Comparison of ENCODE assay signal across 22 mouse cellular contexts in genomic region chr17:31772201-31772820, GRCm38 (mm10).
DNase-seq lines count a peak whose midpoint lies in the region; ATAC-seq lines count a peak whose summit lies in the region.
"Had no signal": no experiment of that assay in that cellular context is flagged by ENCODE, and none has a peak within 500 bp of the region (broad histone marks: within the 10 kb centered on the region; RNA-seq: fewer than 3 reads in every experiment).

No protein-coding gene starts in this region.

- H3K4me1 ChIP-seq in lung, embryonic 15.5 days: peaks cover 38% of the 10 kb centered on the region
- H3K4me1 ChIP-seq: liver, embryonic 15.5 days had no signal

- peak overlapping the region; percentile 63 for H3K27ac ChIP-seq in lung, embryonic 15.5 days
- H3K27ac ChIP-seq: heart, embryonic 15.5 days; hindbrain, embryonic 14.5 days; intestine, embryonic 15.5 days; liver, embryonic 15.5 days had no signal

- H3K4me3 ChIP-seq in lung, embryonic 15.5 days: no peak overlapping the region
- H3K4me3 ChIP-seq: heart, embryonic 15.5 days; intestine, embryonic 15.5 days; liver, embryonic 15.5 days had no signal

- no peak for ATAC-seq in lung, embryonic 15.5 days (ENCODE audit: borderline replicate concordance, extremely low read depth, low FRiP score, low TSS enrichment)
- ATAC-seq: intestine, embryonic 15.5 days had no signal

- WGBS in lung, embryonic 15.5 days: 54% methylated on average over 9 of the region's 9 CpGs

- H3K4me2 ChIP-seq in lung, embryonic 15.5 days: no peak overlapping the region
- H3K4me2 ChIP-seq: heart, embryonic 15.5 days; hindbrain, embryonic 14.5 days; intestine, embryonic 15.5 days; liver, embryonic 15.5 days; midbrain, embryonic 11.5 days had no signal

- intact Hi-C loops in left cerebral cortex, postnatal 36 days (cut with DNase I): no loop called here

- no peak overlapping the region for H3K9ac ChIP-seq in lung, embryonic 15.5 days
- H3K9ac ChIP-seq: heart, embryonic 15.5 days; hindbrain, embryonic 14.5 days; intestine, embryonic 15.5 days; liver, embryonic 15.5 days had no signal

- peak; percentile 36 for DNase-seq in embryo, embryonic 10 days (ENCODE audit: low spot score)
- DNase-seq in embryo, embryonic 9.5 days (ENCODE audit: extremely low spot score): no peak
- DNase-seq in lung, adult 18-20 months: no peak
- peak; percentile 44 for DNase-seq in CD4-positive, CD25-positive, alpha-beta regulatory T cell, adult 2 months (ENCODE audit: low read depth, low spot score)
- DNase-seq in induced T-regulatory cell, adult 2 months (ENCODE audit: low read depth): peak; percentile 34
- no peak for DNase-seq in left cerebral cortex, postnatal 36 days (ENCODE audit: low spot score in 2 of 2)
- DNase-seq in gastrocnemius, postnatal 4 days (ENCODE audit: low spot score in 2 of 2): no peak
- DNase-seq: adrenal gland, adult 8-10 months; cerebellum, adult 18-20 months; cerebellum, postnatal 25 days; embryo, embryonic 11 days; gastrocnemius, postnatal 36 days; heart, postnatal 36 days; kidney, adult 9 months; kidney, postnatal 25 days; lung, postnatal 10 days had no signal

- no peaks in the 10 kb centered on the region for H3K27me3 ChIP-seq in lung, embryonic 15.5 days
- H3K27me3 ChIP-seq: heart, embryonic 15.5 days; intestine, embryonic 15.5 days; liver, embryonic 15.5 days had no signal

- H3K9me3 ChIP-seq in lung, embryonic 15.5 days: no peaks in the 10 kb centered on the region
- H3K9me3 ChIP-seq: intestine, embryonic 15.5 days; liver, embryonic 15.5 days had no signal

- no peaks in the 10 kb centered on the region for H3K36me3 ChIP-seq in lung, embryonic 15.5 days
- H3K36me3 ChIP-seq: heart, embryonic 15.5 days; intestine, embryonic 15.5 days; liver, embryonic 15.5 days had no signal

Comparison
In these comparisons a context has a peak if more than half of its experiments do, and no peak if none do; other contexts are left out.
1. DNase-seq: peak in embryo, embryonic 10 days (single experiment), CD4-positive, CD25-positive, alpha-beta regulatory T cell, adult 2 months (single experiment) and induced T-regulatory cell, adult 2 months (single experiment); none in embryo, embryonic 9.5 days (single experiment), lung, adult 18-20 months (0 of 2), left cerebral cortex, postnatal 36 days (0 of 2) and gastrocnemius, postnatal 4 days (0 of 2).